Mouse (Mus musculus) ovary, postnatal 36 days (tissue): ENCODE measurements around the gene Otud7a.

Experiments used
- DNase-seq: peaks from one replicate; pipeline ENCODE4 v3.0.0; 2022; ENCODE audit warnings: low spot score, mixed read lengths

Gene Otud7a

DNA sequence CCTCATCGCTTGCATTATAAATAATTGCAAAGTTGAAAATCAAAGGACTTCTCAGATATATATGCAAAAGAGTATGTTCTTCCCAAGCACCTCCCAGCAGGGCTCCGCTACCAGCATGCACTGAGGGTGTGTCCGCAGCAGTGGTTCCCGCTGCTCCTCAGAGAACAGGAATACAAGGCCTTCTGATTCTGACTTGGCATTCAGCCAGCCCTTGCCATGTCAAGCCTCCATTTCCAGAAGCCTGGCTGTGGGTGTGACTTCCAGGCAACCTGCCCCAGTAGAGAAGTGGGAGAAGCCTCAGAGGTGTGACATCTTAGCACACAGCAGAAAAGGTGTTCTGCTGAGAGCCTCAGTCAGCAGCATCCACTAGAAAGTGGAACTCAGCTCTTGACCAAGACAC is 253.4 kb downstream of the Otud7a start:
- DNase-seq = no peak

GRCm38 (mm10) chr7:63717903-63718302 is 273.4 kb downstream of the Otud7a start:
- no peak for DNase-seq

DNA sequence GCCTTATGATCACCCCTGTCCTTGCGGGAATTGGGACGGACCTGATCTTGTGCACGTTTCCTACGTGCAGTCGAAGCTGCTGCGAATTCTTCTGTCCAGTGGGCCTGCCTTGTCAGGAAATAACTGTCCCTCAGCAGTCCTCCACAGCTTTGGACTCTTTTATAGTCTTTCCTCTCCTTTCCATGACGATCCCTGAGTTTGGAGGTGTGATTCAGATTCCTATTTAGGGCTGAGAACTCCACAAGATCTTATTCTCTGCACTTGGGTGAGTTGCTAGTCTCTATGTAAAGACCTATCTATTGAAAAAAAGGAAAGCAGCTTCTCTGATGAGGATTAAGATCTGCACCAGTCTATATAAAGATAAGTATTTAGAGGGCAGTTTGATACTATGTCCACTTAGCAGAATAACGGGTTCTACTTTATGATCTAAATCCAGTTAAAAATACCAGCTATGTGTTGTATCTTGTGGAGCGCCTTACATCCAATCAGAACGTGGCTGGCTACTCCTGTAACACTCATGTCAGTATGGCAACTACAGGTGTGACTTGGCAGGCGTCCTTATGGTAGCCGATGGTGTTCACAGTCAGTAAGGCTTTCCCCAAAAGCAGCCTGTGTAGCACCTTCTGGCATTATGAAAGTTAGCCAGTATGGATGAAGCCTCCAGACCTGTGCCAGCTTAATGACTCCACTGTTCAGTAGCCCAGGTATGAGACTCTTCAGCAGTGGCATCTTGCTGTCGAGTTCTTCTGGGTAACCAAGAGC is 274.8 kb downstream of the Otud7a start:
- no peak for DNase-seq

GRCm38 (mm10) chr7:63720682-63721081 is 276.1 kb downstream of the Otud7a start:
- no peak for DNase-seq

DNA sequence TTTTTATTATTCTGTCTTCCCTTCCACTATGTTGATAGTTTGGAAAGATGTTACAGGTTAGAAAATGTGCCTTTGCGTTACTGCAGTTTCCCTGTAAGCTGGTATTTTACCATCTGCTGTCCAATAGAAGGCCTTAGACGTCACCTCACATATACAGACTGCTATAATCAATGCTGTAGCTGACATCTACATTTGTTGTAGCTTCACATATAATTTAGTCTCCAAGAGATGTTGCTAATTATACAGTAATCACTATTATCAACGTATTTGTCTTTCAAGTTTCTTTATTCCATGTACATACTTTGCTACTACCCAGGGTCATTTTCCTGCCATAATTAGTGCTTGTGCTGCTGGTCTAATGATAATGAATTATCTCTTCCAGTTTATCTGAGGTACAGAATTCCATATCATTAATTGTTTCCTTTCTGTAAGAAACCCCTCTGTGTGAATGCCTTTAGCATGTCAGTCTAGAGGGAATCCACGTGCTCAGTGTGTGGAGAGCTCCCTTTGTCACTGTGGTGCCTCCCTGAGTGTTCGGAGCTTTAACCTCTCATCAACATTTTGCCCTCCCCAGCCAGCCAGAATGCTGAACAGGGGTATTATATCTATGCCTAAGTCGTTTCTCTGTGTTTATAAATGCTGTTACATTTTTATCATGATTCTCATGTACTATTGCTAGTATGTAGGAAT is 280.6 kb downstream of the Otud7a start:
- no peak for DNase-seq

- no peak for DNase-seq
Measured at GRCm38 (mm10) chr7:63729605-63730004, 285.1 kb downstream of the Otud7a start.

DNA sequence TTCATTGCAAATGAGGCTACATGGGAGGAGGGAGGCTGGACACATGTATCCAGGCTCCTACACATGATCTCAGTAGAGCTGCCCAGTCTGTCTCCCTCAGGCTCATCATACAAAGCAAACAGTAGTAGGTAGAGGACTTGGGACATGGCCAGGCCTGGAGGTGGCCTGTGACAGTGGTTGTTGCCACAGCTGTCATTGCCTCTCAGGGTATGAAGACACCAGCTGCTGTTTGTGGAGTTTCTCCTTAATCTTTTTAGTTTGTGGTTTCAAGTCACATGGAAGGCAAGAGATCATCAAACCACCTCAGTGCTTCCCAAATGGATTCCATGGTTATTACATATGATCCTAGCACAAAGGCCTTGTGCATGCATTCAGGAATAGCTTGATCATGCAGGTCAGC is 285.5 kb downstream of the Otud7a start:
- DNase-seq = no peak

- DNase-seq = no peak
Measured at GRCm38 (mm10) chr7:63737725-63738124, 293.2 kb downstream of the Otud7a start.

- DNase-seq = no peak
Measured at GRCm38 (mm10) chr7:63738142-63738541, 293.6 kb downstream of the Otud7a start.

GRCm38 (mm10) chr7:63743116-63743515 is 298.6 kb downstream of the Otud7a start:
- DNase-seq = no peak

DNA sequence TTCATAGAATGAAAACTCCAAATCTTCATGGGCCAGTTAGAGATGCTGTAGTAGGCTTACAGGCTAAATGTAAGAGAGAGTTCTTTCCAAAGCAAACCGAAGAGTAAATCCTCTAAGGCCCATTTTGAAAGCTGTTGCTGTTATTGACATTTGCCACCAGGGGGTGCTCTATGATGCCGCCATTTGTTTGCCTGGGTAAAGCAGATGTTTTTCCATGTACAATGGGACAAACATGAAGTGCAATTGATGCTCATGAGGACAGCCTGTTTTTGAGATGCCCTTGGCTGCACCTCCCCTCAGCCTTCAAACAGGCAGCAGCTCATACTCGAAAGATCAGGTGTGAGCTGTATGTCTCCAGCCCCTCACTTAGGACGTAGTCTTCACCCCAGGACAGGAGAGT is 307.5 kb downstream of the Otud7a start:
- DNase-seq = peak; percentile 19

DNA sequence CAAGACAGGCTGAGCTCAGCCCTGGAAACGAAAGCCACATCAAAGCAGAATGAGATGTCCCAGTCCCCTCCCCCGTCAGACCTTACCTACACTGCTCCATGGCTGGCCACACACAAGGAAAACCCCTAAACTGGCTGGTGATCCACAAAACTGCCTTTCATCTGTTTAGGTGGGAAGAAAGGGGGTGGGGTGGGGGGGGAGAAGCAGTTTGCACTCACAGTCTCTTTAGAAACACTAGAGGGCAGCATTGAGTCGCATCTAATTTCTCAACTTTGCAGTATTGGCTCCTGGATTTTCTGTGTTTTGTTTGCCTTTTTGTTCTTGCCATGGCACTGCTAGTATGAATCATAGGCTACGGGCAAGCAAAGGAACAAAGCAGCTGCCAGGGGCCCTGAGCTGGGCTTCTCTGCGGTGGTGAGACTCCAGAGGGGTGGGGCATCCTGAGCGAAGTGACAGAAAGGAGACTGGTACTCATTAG is 308.8 kb downstream of the Otud7a start:
- DNase-seq = peak; percentile 36

DNA sequence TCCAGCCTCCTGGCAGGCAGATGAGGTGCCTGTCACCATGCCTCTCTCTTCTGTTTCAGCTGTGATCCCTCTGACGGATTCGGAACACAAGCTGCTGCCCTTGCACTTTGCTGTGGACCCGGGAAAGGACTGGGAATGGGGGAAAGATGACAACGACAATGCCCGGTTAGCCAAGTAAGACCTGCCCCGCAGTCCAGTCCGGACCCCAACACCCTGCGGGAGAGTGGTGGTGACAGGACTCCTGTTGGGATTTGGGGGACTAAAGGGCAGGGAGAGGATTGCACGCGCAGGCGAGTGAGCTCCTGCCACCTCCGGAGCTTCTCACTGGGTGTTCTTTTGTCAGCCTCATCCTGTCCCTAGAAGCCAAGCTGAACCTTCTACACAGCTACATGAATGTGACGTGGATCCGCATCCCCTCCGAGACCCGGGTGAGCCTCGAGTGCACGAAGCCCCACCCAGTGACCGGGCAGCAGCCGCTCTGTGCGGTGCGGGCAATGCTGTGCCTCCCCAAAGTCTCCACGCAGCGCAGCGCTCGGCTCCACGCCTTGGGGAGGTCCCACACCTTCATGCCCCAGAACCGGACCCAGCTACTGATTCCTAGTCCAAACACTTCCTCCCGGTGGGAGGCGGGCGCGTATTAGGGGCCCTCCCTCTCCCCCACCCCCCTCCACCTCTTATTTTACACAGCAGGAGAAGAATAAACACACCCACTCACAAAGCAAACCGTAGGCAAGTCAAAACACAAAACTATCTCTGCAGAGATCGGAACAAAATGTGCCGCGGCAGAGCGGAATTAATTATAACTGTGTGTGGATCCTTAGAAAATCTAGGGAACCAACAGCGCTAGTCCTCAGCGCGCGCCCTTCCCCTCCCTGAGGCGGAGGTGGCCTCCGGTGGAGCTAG is 310.3 kb downstream of the Otud7a start:
- peak; percentile 50 for DNase-seq

- DNase-seq = peak; percentile 83
Measured at GRCm38 (mm10) chr7:63755476-63755948, 311.0 kb downstream of the Otud7a start.

DNA sequence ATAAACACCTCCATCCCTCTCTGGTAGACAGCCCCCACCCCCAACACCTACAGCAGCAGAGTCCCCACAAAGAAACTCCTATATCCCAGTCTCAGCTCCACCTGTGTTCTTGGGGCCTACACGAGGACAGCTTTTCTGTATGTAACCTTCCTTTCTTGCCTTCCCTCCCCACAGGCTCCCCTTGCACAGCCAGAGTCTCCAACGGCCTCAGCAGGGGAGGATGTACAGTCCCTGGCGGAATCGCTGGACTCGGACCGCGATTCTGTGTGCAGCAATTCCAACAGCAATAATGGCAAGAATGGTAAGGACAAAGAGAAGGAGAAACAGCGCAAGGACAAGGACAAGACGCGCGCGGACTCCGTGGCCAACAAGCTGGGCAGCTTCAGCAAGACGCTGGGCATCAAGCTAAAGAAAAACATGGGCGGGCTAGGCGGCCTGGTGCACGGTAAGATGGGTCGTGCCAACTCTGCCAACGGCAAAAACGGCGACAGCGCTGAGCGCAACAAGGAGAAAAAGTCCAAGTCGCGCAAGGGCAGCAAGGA is 312.7 kb downstream of the Otud7a start:
- DNase-seq = no peak

DNA sequence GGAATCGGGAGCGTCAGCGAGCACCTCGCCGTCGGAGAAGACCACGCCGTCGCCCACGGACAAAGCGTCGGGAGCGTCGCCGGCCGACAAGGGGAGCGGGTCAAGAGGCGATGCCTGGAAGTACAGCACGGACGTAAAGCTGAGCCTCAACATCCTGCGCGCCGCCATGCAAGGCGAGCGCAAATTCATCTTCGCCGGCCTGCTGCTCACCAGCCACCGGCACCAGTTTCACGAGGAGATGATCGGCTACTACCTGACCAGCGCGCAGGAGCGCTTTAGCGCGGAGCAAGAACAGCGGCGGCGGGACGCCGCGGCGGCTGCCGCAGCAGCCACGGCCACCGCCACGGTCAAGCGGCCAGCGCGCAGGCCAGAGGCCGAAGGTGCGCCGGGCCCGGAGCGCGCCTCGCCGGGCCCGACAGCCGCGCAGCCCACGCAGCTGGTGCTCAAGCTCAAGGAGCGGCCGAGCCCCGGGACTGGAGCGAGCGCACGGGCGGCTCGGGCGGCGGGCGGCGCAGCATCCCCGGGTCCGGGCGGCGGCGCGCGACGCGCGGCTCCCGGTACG is 313.2 kb downstream of the Otud7a start:
- DNase-seq = no peak

- no peak for DNase-seq
Measured at GRCm38 (mm10) chr7:63758240-63758826, 313.8 kb downstream of the Otud7a start.

DNA sequence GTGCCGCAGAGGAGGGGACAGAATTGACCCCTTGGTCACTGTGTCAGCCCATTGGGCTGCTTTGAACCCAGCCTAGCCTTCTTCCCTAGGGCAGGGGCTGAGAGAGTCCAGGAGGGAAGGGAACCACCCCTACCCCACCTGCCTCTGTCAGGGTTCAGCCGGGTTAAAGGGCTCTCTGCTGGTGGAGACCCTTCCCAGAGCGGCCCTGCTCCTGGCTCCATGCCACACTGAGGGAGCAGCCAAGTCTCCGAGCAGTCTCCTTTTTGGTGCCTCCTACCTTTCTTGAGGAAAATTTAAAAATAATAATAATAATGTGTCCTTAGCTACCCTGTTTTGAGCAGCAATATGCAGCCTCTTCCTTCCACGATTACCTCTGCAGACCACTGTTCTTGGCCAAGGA is 315.1 kb downstream of the Otud7a start:
- DNase-seq = no peak

GRCm38 (mm10) chr7:63762529-63762928 is 318.0 kb downstream of the Otud7a start:
- DNase-seq = no peak

DNA sequence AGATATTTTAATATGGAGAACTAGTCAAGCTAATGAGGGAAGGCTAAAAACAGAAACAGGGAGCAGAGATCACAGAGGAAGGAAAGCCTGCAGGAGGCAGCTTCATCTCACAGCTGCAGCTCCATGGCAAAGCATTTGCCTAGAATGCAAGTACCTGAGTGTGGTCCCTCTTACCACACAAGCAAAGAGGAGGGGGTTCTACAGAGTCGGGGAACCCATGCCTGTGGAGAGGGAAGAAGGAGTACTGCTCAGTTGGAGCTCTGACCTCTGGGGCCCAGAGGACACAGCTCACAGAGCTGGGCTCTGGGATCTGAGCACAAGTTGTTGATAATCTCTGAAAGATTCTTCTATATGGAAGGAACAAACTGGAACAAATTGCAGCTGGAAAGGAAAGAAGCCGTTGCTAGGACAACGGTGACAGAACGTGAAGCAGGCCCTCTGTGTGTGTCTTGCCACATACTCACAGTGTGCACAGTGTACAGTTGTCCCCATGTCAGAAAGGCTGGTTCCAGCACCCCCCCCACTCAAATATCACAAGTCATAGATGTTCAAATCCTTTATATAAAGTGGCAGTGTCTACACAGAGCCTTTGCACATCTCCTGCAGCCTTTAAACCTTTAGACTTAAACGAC is 324.0 kb downstream of the Otud7a start:
- no peak for DNase-seq

GRCm38 (mm10) chr7:63773268-63773667 is 328.7 kb downstream of the Otud7a start:
- DNase-seq = no peak
